Mouse (Mus musculus) cerebellum, adult (tissue): ENCODE results near the gene Galnt11.
"Not testable (repeated sequence)": the region's sequence is repeated elsewhere in the genome, so short reads cannot be mapped to it uniquely, and the experiment has no call there.

Experiments used
- ATAC-seq: cut with Nextera tagmentation; 2 replicates; pipeline ENCODE4 v1.9.2; 2017; ENCODE audit warnings: mild to moderate bottlenecking, moderate library complexity, mixed read lengths; ENCODE audit not compliant: insufficient number of reproducible peaks, low FRiP score, low TSS enrichment

Galnt11 gene

GRCm38 (mm10) chr5:25221604-25222003, at the start of gene Galnt11:
Gene Galnt11 (plus strand): TSS chr5:25221904.
- ATAC-seq: no peak

- not testable (repeated sequence) for ATAC-seq
Observed at GRCm38 (mm10) chr5:25177937-25178336, 43.8 kb upstream of the Galnt11 start.

- ATAC-seq: not testable (repeated sequence)
Observed at GRCm38 (mm10) chr5:25178543-25178942, 43.2 kb upstream of the Galnt11 start.

GRCm38 (mm10) chr5:25179284-25179683, 42.4 kb upstream of the Galnt11 start:
- ATAC-seq: no peak

GRCm38 (mm10) chr5:25179936-25180488, 41.7 kb upstream of the Galnt11 start:
- no peak for ATAC-seq

- ATAC-seq: no peak
Observed at GRCm38 (mm10) chr5:25181004-25181531, 40.6 kb upstream of the Galnt11 start, which contains the start of gene Galntl5. Gene Galntl5 (plus strand): TSS chr5:25181460.

GRCm38 (mm10) chr5:25183595-25183994, 38.1 kb upstream of the Galnt11 start:
- ATAC-seq: no peak

GRCm38 (mm10) chr5:25184594-25184993, 37.1 kb upstream of the Galnt11 start:
- no peak for ATAC-seq

- no peak for ATAC-seq
Observed at GRCm38 (mm10) chr5:25187727-25188126, 34.0 kb upstream of the Galnt11 start.

GRCm38 (mm10) chr5:25188802-25189201, 32.9 kb upstream of the Galnt11 start:
- ATAC-seq: no peak

GRCm38 (mm10) chr5:25190521-25190920, 31.2 kb upstream of the Galnt11 start:
- no peak for ATAC-seq

- no peak for ATAC-seq
Observed at GRCm38 (mm10) chr5:25211872-25212271, 9.8 kb upstream of the Galnt11 start.

GRCm38 (mm10) chr5:25213216-25213615, 8.5 kb upstream of the Galnt11 start:
- ATAC-seq: not testable (repeated sequence)

- no peak for ATAC-seq
Observed at GRCm38 (mm10) chr5:25215006-25215405, 6.7 kb upstream of the Galnt11 start.

GRCm38 (mm10) chr5:25222752-25223702, 1.3 kb downstream of the Galnt11 start, which contains the start of gene E130116L18Rik:
Gene E130116L18Rik (minus strand): TSS chr5:25223153.
- ATAC-seq: peak; percentile 93

GRCm38 (mm10) chr5:25224377-25224776, 2.7 kb downstream of the Galnt11 start:
- ATAC-seq: not testable (repeated sequence)

GRCm38 (mm10) chr5:25243101-25243500, 21.4 kb downstream of the Galnt11 start:
- no peak for ATAC-seq

GRCm38 (mm10) chr5:25245806-25246472, 24.2 kb downstream of the Galnt11 start:
- no peak for ATAC-seq

GRCm38 (mm10) chr5:25246473-25246865, 24.8 kb downstream of the Galnt11 start:
- no peak for ATAC-seq

GRCm38 (mm10) chr5:25247036-25247435, 25.3 kb downstream of the Galnt11 start:
- no peak for ATAC-seq

- no peak for ATAC-seq
Observed at GRCm38 (mm10) chr5:25252423-25252822, 30.7 kb downstream of the Galnt11 start.
